Mouse (Mus musculus) mouse embryonic stem cell (cell line): ENCODE results near the gene Adam11.

Experiments used
- in situ Hi-C, 2 experiments: fragments of 300-500 bp; cut with MboI; formaldehyde crosslinking; loops; 1 replicate in 1 of 2; 3 replicates in 1 of 2; pipeline ENCODE4 v1.14.3; 2019 to 2020; ENCODE audit warnings: low sequenced_read_pairs in 2 of 2, low pct_unique_long_range_greater_than_20kb in 1 of 2, mixed read lengths in 1 of 2; ENCODE audit not compliant: unreplicated experiment in 1 of 2

The Adam11 gene

DNA sequence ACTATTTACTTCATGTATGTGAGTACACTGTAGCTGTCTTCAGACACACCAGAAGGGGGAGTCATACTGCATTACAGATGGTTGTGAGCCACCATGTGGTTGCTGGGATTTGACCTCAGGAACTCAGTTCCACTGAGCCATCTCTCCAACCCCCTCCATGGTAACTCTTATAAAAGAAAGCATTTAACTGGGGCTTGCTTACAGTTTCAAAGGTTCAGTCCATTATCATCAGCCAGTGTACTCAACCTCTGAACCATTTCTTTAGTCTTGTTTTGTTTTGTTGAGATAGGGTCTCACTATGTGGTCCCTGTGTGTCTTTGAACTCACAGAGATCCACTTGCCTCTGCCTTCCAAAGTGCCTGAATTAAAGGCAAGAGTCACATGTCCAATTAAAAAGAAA lies 53.6 kb downstream of the Adam11 start:
- in situ Hi-C loops: no loop called here

DNA sequence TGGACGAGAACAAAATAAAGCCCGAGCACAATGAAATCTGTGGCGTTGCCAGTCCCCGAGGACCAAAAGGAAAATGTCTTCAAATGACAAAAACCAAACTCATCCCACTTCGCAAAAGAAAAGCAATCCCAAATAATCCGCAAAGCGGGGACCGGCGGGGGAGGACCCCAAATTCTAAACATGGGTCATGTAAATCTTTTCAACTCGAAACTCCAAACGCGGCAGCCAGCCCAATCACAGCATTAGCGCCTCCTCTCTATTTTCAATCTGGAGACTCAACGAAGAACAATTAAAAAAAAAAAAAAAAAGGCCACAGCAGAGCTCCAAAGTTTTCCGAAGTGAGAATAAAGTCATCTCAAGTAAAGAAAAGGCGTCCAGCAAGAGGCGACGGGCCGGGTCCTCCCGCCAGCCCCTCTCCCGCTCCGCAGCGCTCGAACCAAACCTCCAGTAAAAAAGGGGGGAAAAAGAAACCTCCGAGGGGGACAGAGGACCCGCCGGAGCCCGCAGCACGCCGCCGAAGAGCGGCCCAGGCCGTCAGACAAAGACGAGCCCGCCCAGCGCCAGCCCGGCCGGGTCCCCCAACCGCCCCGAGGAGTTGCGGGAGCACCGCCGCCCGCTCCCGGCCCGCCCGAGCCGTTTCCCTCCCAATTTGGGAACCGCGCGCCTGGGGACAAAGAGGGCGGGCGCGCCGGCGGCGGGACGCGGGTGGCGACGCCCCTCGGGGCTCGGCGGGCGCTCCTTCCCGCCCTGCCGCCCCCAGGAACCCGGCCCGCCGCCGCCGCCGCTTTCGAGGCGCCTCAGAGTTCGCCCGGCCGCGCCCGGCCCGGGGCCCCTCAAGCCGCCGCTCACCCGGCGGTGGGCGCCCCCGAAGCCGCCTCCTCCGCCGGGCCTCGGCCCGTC lies 57.1 kb downstream of the Adam11 start:
- in situ Hi-C loops: no loop called here

DNA sequence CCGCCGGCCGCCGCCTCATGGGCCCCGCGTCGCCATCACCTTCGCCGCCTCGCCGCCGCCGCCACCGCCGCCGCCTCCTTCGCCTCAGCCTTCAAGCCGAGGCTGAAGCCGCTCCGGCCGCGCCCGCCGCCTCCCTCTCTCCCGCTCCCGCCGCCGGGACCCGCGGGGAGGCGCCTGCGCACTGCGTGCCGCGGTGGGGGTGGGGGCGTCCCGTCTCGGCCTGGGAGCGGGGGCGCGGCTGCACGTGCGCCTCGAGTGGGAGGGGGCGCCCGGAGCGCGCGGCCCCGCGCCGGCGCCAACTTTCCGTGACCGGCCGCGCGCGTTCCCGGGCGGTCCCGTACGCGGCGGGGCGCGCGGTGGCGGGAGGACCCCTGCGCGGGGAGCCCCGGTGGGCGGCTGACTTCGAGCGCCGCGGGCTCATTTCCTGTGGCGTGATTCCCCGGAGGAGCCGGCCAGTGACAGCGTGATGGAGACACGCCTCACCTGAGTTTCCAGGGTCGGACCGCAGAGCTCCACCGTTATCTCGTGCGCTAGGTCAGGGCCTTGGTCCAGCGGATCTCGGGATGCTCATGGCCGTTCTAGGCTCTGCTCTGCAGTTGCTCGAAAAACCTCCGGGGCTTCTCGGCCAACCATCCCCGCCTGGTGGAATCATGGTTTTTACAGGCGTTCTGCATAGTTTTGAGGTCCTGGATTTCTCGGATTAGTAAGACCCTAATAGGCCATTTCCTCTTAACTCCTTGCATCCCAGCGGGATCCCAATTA lies 58.0 kb downstream of the Adam11 start, which contains the start of gene Gjc1:
Gene Gjc1, minus strand, starts transcription at position 680 of the 762 bp plus-strand sequence.
- in situ Hi-C loops: no loop called here

DNA sequence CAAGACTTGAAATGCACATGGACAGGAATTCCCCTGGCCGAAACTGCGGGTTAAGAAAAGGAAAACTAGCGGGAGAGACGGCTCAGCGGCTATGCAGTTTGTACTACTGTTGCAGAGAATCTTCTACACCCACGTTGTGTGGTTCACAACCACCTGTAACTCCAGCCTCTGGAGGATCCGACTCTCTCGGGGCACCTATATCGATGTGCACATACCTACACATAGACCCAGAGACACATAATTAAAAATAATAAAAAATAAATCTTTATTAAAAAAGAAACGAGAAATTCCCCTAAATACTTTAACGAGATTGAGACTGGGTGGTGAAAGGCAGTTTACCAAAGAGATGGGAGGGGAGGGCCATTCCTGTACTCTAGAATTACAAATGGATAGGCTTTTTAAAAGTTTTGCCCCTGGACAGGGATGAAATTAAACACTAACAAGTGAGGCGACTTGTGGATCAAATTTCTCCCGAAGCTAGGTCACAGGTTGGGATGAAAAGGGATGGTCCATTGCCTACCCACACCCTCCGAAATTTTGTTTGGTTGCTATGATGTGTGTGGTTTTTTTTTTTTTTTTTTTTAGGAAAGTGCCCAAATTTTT lies 58.6 kb downstream of the Adam11 start:
- in situ Hi-C loops: no loop called here

DNA sequence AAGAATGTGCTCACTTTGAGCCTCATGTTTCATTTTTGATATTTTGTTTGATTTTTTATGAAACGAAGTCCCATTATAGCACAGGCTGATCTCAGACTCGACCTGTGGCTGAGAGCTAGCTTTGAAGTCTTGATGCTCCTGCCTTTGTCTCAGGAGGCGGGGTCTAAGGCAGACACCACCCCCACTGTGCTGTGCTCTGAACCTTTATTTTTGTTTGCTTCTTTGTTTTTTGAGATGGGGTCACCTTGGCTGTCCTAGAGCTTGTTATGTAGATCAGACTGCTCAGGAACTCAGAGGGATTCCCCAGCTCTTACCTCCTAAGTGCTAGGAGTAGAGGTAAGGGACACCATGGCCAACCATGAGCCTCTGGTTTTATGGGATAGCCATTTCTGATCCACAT lies 59.2 kb downstream of the Adam11 start:
- in situ Hi-C loops: no loop called here

DNA sequence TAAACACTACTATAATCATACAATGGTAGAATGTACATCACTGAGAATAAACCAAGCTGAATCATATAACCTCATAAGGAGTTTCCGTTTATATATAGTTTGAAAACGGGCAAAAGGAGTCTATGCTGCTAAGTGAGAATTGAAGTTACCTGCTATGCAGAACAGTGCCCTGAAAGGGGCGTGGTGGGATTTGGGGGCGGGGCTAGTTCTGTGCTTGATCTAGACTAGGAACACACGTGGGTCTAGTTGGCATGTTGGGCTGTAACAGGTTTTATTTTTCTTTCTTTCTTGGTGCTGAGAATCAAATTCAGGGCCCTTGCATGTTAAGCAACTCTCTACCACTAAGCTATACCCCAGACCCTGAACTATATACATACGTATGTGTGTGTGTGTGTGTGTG lies 60.0 kb downstream of the Adam11 start:
- in situ Hi-C loops: no loop called here

DNA sequence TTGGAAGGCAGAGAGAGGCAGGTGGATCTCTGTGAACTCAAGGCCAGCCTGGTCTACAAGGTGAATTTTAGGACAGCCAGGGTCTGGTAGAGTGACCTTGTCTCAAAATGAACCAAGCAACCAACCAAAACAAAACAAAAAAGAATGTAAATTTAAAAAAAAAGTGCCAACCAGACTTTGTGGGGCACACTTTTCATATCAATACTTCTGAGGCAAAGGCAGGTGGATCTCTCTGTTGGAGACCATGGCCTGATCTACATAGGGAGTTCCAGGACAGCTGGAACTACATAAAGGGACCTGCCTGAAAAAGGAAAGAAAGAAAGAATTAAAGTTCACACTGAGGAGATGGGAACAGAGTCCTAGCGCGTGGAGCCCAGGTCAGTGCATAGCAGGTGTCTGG lies 65.2 kb downstream of the Adam11 start:
- in situ Hi-C loops: no loop called here

DNA sequence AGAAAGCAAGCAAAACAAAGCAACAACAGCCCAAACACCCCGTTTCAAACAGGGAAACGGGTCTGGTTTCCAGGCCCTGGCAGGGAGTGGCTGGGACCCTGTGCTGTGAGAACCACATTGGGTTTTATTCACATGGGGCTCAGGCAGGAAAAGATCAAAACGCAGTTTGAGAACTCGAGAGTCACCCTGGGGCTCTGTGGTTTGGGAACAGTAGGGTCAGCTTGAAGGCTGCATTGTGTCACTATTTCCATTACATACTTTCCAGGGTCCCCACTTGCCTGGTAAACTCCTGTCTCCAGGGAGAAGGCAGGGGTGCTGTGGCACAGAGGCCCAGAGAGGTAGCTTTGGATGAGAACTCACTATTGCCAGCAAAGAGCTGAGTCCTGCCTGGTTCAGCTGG lies 65.9 kb downstream of the Adam11 start:
- in situ Hi-C loops: no loop called here
